In the genomic region with DNA sequence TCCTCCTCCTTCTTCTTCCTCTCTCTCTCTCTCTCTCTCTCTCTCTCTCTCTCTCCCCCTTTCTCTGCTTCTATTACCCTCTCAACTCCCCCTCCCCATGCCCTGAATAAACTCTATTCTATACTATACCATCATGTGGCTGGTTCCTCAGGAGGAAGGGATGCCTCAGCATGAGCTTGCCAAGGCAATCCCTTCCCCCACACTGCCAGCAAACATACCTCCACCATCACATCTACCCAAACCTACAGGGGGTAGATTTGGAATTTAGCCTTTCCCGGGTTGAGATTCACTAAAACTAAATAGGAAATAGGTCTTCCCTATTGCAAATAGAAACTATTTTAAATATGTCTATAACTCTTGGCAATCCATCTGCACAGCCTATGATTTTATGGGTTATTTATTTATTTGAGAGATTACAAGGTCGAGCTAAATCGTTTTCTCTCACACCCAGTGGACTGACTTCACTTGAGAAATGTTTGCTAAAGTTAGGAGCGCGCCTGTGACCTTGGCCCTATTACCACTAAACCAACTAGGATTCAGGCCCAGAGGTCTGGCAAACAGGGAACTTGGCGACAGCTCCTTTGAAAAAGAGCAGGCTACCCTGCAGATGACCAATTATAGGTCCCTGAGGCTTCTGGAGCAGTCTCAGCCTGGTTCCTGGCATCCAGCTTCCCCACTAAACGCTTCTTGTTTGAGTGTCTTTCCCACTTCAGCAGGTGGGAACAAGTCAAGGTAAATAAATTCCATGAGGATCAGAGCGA, we compare ENCODE assay signal across 8 mouse cellular contexts. TPM values are rescaled to one million over a fixed set of nuclear protein-coding genes. Genes with fewer than 3 reads are reported as not detected.
A peak's percentile ranks its signal among the peaks of the same experiment; 100 is the strongest.
DNase-seq lines count a peak whose midpoint lies in the region; ATAC-seq and TF ChIP-seq lines count a peak whose summit lies in the region.

No protein-coding gene starts in this region.

- no peak overlapping the region for H3K4me2 ChIP-seq in intestine, embryonic 16.5 days (ENCODE audit: low read depth, low read length)
- no peak overlapping the region for H3K4me2 ChIP-seq in intestine, embryonic 15.5 days (replicated peaks)
- peak overlapping the region; percentile 41 for H3K4me2 ChIP-seq in heart, embryonic 15.5 days
- H3K4me2 ChIP-seq in liver, embryonic 12.5 days, result peak overlapping the region; percentile 35; the same call in 1 of the 2 replicates

- H3K4me1 ChIP-seq in intestine, embryonic 16.5 days (ENCODE audit: control insufficient read depth, insufficient read depth, low read length), result peaks cover 8% of the 10 kb centered on the region
- H3K4me1 ChIP-seq in intestine, embryonic 15.5 days (replicated peaks), result peaks cover 8% of the 10 kb centered on the region
- H3K4me1 ChIP-seq in bone marrow macrophage, adult 2 months (ENCODE audit: control insufficient read depth, insufficient read depth, low read length), result peaks cover 49% of the 10 kb centered on the region
- peaks cover 32% of the 10 kb centered on the region for H3K4me1 ChIP-seq in heart, embryonic 15.5 days (replicated peaks)
- H3K4me1 ChIP-seq in liver, embryonic 12.5 days, result peaks cover 49% of the 10 kb centered on the region

- H3K27ac ChIP-seq in intestine, embryonic 16.5 days (ENCODE audit: low read length), result 0 out of 2 replicates have a peak overlapping the region, but pooled peaks have one; percentile 18
- no peak overlapping the region for H3K27ac ChIP-seq in intestine, embryonic 15.5 days
- H3K27ac ChIP-seq in bone marrow macrophage, adult 2 months (ENCODE audit: insufficient read depth, low read depth, low read length), result peak overlapping the region; percentile 75
- H3K27ac ChIP-seq in heart, embryonic 15.5 days, result peak overlapping the region; percentile 94
- H3K27ac ChIP-seq in liver, embryonic 12.5 days, result peak overlapping the region; percentile 57

- WGBS in intestine, embryonic 16.5 days, result 25% methylated on average over 8 of the region's 8 CpGs
- WGBS in intestine, embryonic 15.5 days, result 20% methylated on average over 8 of the region's 8 CpGs
- 19% methylated on average over 8 of the region's 8 CpGs for WGBS in heart, embryonic 15.5 days
- WGBS in liver, embryonic 12.5 days (ENCODE audit: insufficient replicate concordance), result 33% methylated on average over 8 of the region's 8 CpGs

- no peak for TF ChIP-seq POLR2A in bone marrow macrophage, adult 2 months (IDR thresholded peaks at IDR 0.05; ENCODE audit: borderline replicate concordance, low read depth, low read length)

- no peaks in the 10 kb centered on the region for H3K36me3 ChIP-seq in intestine, embryonic 16.5 days (ENCODE audit: control insufficient read depth, insufficient read depth, low read length)
- H3K36me3 ChIP-seq in intestine, embryonic 15.5 days, result no peaks in the 10 kb centered on the region
- no peaks in the 10 kb centered on the region for H3K36me3 ChIP-seq in heart, embryonic 15.5 days
- H3K36me3 ChIP-seq in liver, embryonic 12.5 days, result no peaks in the 10 kb centered on the region

- DNase-seq in urinary bladder, postnatal 25 days (ENCODE audit: low spot score), result no peak
- DNase-seq in retina, postnatal 1 day, result no peak

- no peak; the same call in 1 of the 2 replicates for ATAC-seq in intestine, embryonic 16.5 days
- ATAC-seq in intestine, embryonic 15.5 days, result no peak
- ATAC-seq in heart, embryonic 15.5 days (replicated peaks; ENCODE audit: insufficient number of reproducible peaks, insufficient read depth, low FRiP score, low read depth), result peak; percentile 74
- no peak for ATAC-seq in liver, embryonic 12.5 days
- no peak for ATAC-seq in monocyte, adult 5-6 weeks (replicated peaks; ENCODE audit: insufficient number of reproducible peaks, low FRiP score, low TSS enrichment, poor library complexity, severe bottlenecking)

- no peak overlapping the region for H3K4me3 ChIP-seq in intestine, embryonic 16.5 days (ENCODE audit: low read length)
- H3K4me3 ChIP-seq in intestine, embryonic 15.5 days (replicated peaks), result no peak overlapping the region
- H3K4me3 ChIP-seq in bone marrow macrophage, adult 2 months (ENCODE audit: insufficient read depth, low read length), result no peak overlapping the region
- 0 out of 2 replicates have a peak overlapping the region, but pooled peaks have one; percentile 4 for H3K4me3 ChIP-seq in heart, embryonic 15.5 days
- no peak overlapping the region for H3K4me3 ChIP-seq in liver, embryonic 12.5 days

- no peak for TF ChIP-seq CTCF in bone marrow macrophage, adult 2 months (IDR thresholded peaks at IDR 0.05; ENCODE audit: low read depth, low read length)

- 0 out of 2 replicates have a peak overlapping the region, but pooled peaks have one; percentile 19 for H3K9ac ChIP-seq in intestine, embryonic 16.5 days (ENCODE audit: low read depth, low read length)
- no peak overlapping the region for H3K9ac ChIP-seq in intestine, embryonic 15.5 days
- H3K9ac ChIP-seq in heart, embryonic 15.5 days, result peak overlapping the region; percentile 31; the same call in 1 of the 2 replicates
- H3K9ac ChIP-seq in liver, embryonic 12.5 days, result no peak overlapping the region

- no peaks in the 10 kb centered on the region for H3K27me3 ChIP-seq in intestine, embryonic 16.5 days (replicated peaks; ENCODE audit: control insufficient read depth, insufficient read depth, low read length)
- no peaks in the 10 kb centered on the region for H3K27me3 ChIP-seq in intestine, embryonic 15.5 days (replicated peaks)
- no peaks in the 10 kb centered on the region for H3K27me3 ChIP-seq in heart, embryonic 15.5 days
- H3K27me3 ChIP-seq in liver, embryonic 12.5 days (replicated peaks), result no peaks in the 10 kb centered on the region; the same call in none of the 2 replicates

- no peaks in the 10 kb centered on the region for H3K9me3 ChIP-seq in intestine, embryonic 16.5 days (ENCODE audit: control insufficient read depth, low read length)
- no peaks in the 10 kb centered on the region for H3K9me3 ChIP-seq in intestine, embryonic 15.5 days
- no peaks in the 10 kb centered on the region for H3K9me3 ChIP-seq in heart, embryonic 15.5 days (replicated peaks)
- H3K9me3 ChIP-seq in liver, embryonic 12.5 days (replicated peaks), result no peaks in the 10 kb centered on the region

RNA-seq across cellular contexts. Expression of a gene that starts 17.1 kb away (rescaled TPM):
- polyA plus RNA-seq in intestine, embryonic 16.5 days (2015; fragmentation: Nextera tagmentation; extraction: Ambion mirVana), result 11.3 and 11.8 TPM in 2 replicates
- polyA plus RNA-seq in intestine, embryonic 15.5 days (2015; fragmentation: Nextera tagmentation; extraction: Ambion mirVana), result 23.7 and 27.0 TPM in 2 replicates
- 113 and 117 TPM in 2 replicates for polyA plus RNA-seq in bone marrow macrophage, adult 2 months (2012; ENCODE audit: insufficient read depth, insufficient read length, missing spikeins)
- 31.1 and 36.4 TPM in 2 replicates for polyA plus RNA-seq in heart, embryonic 15.5 days (2015; fragmentation: Nextera tagmentation; extraction: Ambion mirVana)
- 33.1 and 33.9 TPM in 2 replicates for polyA plus RNA-seq in liver, embryonic 12.5 days (2016; fragmentation: Nextera tagmentation; extraction: Ambion mirVana)
- 479 to 620 TPM (median 501 TPM) in 3 replicates for total RNA-seq in monocyte, adult 5-6 weeks (2017)

Comparison
In these comparisons a context has a peak if more than half of its experiments do, and no peak if none do; other contexts are left out.
1. H3K9ac ChIP-seq: peak in intestine, embryonic 16.5 days (single experiment) and heart, embryonic 15.5 days (single experiment); none in intestine, embryonic 15.5 days (single experiment) and liver, embryonic 12.5 days (single experiment).
2. H3K4me2 ChIP-seq: peak in heart, embryonic 15.5 days (single experiment) and liver, embryonic 12.5 days (single experiment); none in intestine, embryonic 16.5 days (single experiment) and intestine, embryonic 15.5 days (single experiment).